Mouse (Mus musculus) hindbrain, embryonic 16.5 days (tissue): ENCODE measurements around the gene Gse1. TPM values are rescaled to one million over a fixed set of nuclear protein-coding genes. Genes with fewer than 3 reads are reported as not detected.

Experiments
- ATAC-seq: fragments of 200-750 bp; cut with Nextera tagmentation; 2 replicates; pipeline ENCODE4 v1.8.0; 2017; ENCODE audit warnings: moderate TSS enrichment, moderate library complexity
- H3K27ac ChIP-seq: fragments of 300-500 bp; sonication (generic); 2 replicates; pipeline ENCODE4 v1.5.1; 2014; ENCODE audit warnings: low read depth, mild to moderate bottlenecking, control low read depth, low read length, moderate library complexity
- H3K27me3 ChIP-seq: fragments of 300-500 bp; sonication (generic); replicated peaks from 2 replicates; pipeline ENCODE4 v1.6.1; 2014; ENCODE audit warnings: low read length; ENCODE audit not compliant: control insufficient read depth, insufficient read depth
- H3K36me3 ChIP-seq: fragments of 300-500 bp; sonication (generic); 2 replicates; pipeline ENCODE4 v1.6.1; 2014; ENCODE audit warnings: mild to moderate bottlenecking, low read length, moderate library complexity, mixed read lengths; ENCODE audit not compliant: control insufficient read depth, insufficient read depth
- H3K4me1 ChIP-seq: fragments of 300-500 bp; sonication (generic); 2 replicates; pipeline ENCODE4 v1.6.1; 2014; ENCODE audit warnings: low read depth, low read length; ENCODE audit not compliant: control insufficient read depth, insufficient read depth
- H3K4me2 ChIP-seq: fragments of 300-500 bp; sonication (generic); 2 replicates; pipeline ENCODE4 v1.6.1; 2014; ENCODE audit warnings: mild to moderate bottlenecking, low read length, control low read depth, moderate library complexity
- H3K4me3 ChIP-seq: fragments of 300-500 bp; sonication (generic); 2 replicates; pipeline ENCODE4 v1.5.1; 2014; ENCODE audit warnings: mild to moderate bottlenecking, low read length, control low read depth, moderate library complexity
- H3K9ac ChIP-seq: fragments of 300-500 bp; sonication (generic); 2 replicates; pipeline ENCODE4 v1.6.1; 2014; ENCODE audit warnings: low read depth, mild to moderate bottlenecking, control low read depth, low read length, moderate library complexity
- H3K9me3 ChIP-seq: fragments of 300-500 bp; sonication (generic); 2 replicates; pipeline ENCODE4 v1.6.1; 2014; ENCODE audit warnings: mild to moderate bottlenecking, low read length, moderate library complexity; ENCODE audit not compliant: control insufficient read depth
- WGBS: fragments of 180-500 bp; shearing (Covaris S2); extraction: QIAGEN DNeasy Blood & Tissue Kit; methylation state at CpG from one replicate; pipeline ENCODE4 v1.1.7; 2014; 5-methylcytosine and 5-hydroxymethylcytosine counted together
- polyA plus RNA-seq: library from polyadenylated mRNA; unstranded; fragments of >200 nt; fragmentation: Nextera tagmentation; extraction: Ambion mirVana; gene quantifications from 2 replicates; pipeline ENCODE4 v1.2.1, GENCODE M21; 2015

The Gse1 gene
- polyA plus RNA-seq, 1 experiment from 2014 or later: 10.7 TPM

- Histone ChIP-seq H3K4me3 (no peak overlapping the region), H3K27ac (no peak overlapping the region), H3K36me3 (no peaks in the 10 kb centered on the region), H3K4me1 (peaks cover 36% of the 10 kb centered on the region), H3K9ac (no peak overlapping the region), H3K9me3 (no peaks in the 10 kb centered on the region), H3K4me2 (no peak overlapping the region), H3K27me3 (no peaks in the 10 kb centered on the region)
- WGBS: 100% methylated on average over 1 of the region's 1 CpGs
- ATAC-seq: no peak
Observed at GRCm38 (mm10) chr8:120429116-120429515, 200.9 kb downstream of the Gse1 start.

DNA sequence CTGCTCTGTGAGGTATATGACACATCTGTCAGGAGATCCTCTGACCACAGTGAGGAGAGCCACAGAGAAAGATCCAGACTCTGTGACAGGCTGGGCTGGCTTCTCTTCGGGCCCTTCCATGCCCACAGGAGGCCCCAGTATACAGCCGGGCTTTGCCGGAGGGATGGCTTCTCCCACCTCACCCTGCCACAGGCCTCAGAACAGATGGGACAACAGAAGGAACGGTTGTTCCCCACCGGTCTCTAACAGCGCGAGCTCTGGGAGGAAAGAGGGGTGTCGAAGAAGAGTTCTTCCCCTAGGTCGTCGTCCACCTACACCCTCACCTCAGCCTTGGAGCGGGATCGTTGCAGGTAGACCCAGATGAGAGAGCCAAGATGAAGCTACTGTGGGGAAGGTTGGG lies 202.8 kb downstream of the Gse1 start:
- Histone ChIP-seq H3K36me3 (no peaks in the 10 kb centered on the region), H3K9me3 (no peaks in the 10 kb centered on the region), H3K4me3 (no peak overlapping the region), H3K4me2 (no peak overlapping the region), H3K4me1 (peaks cover 17% of the 10 kb centered on the region), H3K27me3 (0 out of 2 replicates have a peak, but pooled peaks cover 1% of the 10 kb centered on the region), H3K9ac (no peak overlapping the region), H3K27ac (no peak overlapping the region)
- WGBS: 72% methylated on average over 12 of the region's 12 CpGs
- ATAC-seq: no peak

DNA sequence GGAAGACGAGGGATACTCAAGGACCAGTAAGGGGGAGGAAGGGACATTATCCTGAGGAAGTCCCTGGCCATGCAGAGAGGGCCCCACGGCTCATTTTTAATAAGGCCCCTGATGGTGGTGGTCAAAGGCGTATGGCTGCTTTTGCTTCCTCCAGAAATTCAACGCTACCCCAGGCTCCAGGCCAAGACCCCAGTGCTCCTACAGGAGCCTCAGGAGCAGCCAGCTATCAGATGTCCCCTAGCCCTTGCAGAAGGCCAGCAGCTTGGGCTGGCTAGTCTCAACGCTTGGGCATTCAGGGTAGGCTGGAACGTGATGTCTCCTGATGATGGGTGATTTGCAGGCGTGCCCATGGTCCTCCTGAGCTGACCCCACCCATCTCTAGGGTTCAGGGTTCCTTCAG lies 204.2 kb downstream of the Gse1 start:
- H3K4me2 ChIP-seq: no peak overlapping the region
- peaks cover 13% of the 10 kb centered on the region for H3K4me1 ChIP-seq
- no peak overlapping the region for H3K27ac ChIP-seq
- H3K9me3 ChIP-seq: no peaks in the 10 kb centered on the region
- H3K36me3 ChIP-seq: no peaks in the 10 kb centered on the region
- no peak overlapping the region for H3K4me3 ChIP-seq
- H3K27me3 ChIP-seq: 0 out of 2 replicates have a peak, but pooled peaks cover 2% of the 10 kb centered on the region
- WGBS: 78% methylated on average over 7 of the region's 7 CpGs
- no peak overlapping the region for H3K9ac ChIP-seq
- ATAC-seq: no peak

DNA sequence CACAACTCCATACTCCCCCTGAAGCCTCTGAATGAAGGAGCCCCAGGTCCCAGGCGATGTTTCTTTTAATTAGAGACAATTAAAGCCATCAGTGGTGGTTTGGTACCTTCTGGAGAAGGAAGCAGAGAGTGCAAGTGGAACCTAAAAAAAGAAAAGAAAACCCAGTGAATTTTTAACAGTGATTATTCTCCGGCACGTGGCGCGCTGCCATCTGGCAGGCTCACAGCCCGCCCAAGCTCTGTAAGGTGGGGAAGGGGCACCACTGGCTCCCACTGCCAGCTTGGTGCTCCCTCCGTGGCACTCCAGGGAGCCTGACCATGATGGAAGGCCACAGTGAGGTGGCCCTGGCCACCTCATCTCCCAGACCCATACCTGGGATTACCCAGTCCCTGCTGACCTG lies 204.9 kb downstream of the Gse1 start:
- Histone ChIP-seq H3K36me3 (no peaks in the 10 kb centered on the region), H3K27ac (no peak overlapping the region), H3K9ac (no peak overlapping the region), H3K27me3 (0 out of 2 replicates have a peak, but pooled peaks cover 2% of the 10 kb centered on the region), H3K4me1 (peaks cover 19% of the 10 kb centered on the region), H3K4me2 (no peak overlapping the region), H3K4me3 (no peak overlapping the region), H3K9me3 (no peaks in the 10 kb centered on the region)
- WGBS: 64% methylated on average over 7 of the region's 7 CpGs
- ATAC-seq: no peak

GRCm38 (mm10) chr8:120433734-120434133 lies 205.5 kb downstream of the Gse1 start:
- no peak overlapping the region for H3K4me2 ChIP-seq
- 0 out of 2 replicates have a peak, but pooled peaks cover 2% of the 10 kb centered on the region for H3K27me3 ChIP-seq
- peaks cover 25% of the 10 kb centered on the region for H3K4me1 ChIP-seq
- no peaks in the 10 kb centered on the region for H3K36me3 ChIP-seq
- no peak overlapping the region for H3K4me3 ChIP-seq
- H3K27ac ChIP-seq: no peak overlapping the region
- H3K9me3 ChIP-seq: no peaks in the 10 kb centered on the region
- H3K9ac ChIP-seq: no peak overlapping the region
- WGBS: 100% methylated on average over 1 of the region's 1 CpGs
- ATAC-seq: no peak

GRCm38 (mm10) chr8:120435781-120436180 lies 207.5 kb downstream of the Gse1 start:
- no peak overlapping the region for H3K4me2 ChIP-seq
- ATAC-seq: no peak
- H3K9ac ChIP-seq: no peak overlapping the region
- no peak overlapping the region for H3K27ac ChIP-seq
- no peaks in the 10 kb centered on the region for H3K9me3 ChIP-seq
- H3K27me3 ChIP-seq: 0 out of 2 replicates have a peak, but pooled peaks cover 2% of the 10 kb centered on the region
- H3K4me1 ChIP-seq: peaks cover 45% of the 10 kb centered on the region
- WGBS: 93% methylated on average over 15 of the region's 15 CpGs
- no peaks in the 10 kb centered on the region for H3K36me3 ChIP-seq
- no peak overlapping the region for H3K4me3 ChIP-seq

- Histone ChIP-seq H3K27me3 (0 out of 2 replicates have a peak, but pooled peaks cover 2% of the 10 kb centered on the region), H3K36me3 (no peaks in the 10 kb centered on the region), H3K4me2 (no peak overlapping the region), H3K27ac (no peak overlapping the region), H3K4me1 (peaks cover 52% of the 10 kb centered on the region), H3K4me3 (no peak overlapping the region), H3K9me3 (no peaks in the 10 kb centered on the region), H3K9ac (no peak overlapping the region)
- 50% methylated on average over 5 of the region's 5 CpGs for WGBS
- no peak for ATAC-seq
Observed at GRCm38 (mm10) chr8:120436491-120437030, 208.3 kb downstream of the Gse1 start.

GRCm38 (mm10) chr8:120437207-120437606 lies 209.0 kb downstream of the Gse1 start:
- no peaks in the 10 kb centered on the region for H3K9me3 ChIP-seq
- ATAC-seq: no peak
- no peaks in the 10 kb centered on the region for H3K36me3 ChIP-seq
- peaks cover 55% of the 10 kb centered on the region for H3K4me1 ChIP-seq
- H3K9ac ChIP-seq: no peak overlapping the region
- 79% methylated on average over 1 of the region's 1 CpGs for WGBS
- no peak overlapping the region for H3K4me2 ChIP-seq
- no peak overlapping the region for H3K4me3 ChIP-seq
- 0 out of 2 replicates have a peak, but pooled peaks cover 2% of the 10 kb centered on the region for H3K27me3 ChIP-seq
- H3K27ac ChIP-seq: no peak overlapping the region

GRCm38 (mm10) chr8:120437666-120438395 lies 209.6 kb downstream of the Gse1 start:
- peaks cover 59% of the 10 kb centered on the region for H3K4me1 ChIP-seq
- no peak overlapping the region for H3K4me2 ChIP-seq
- peak overlapping the region; percentile 47; the same call in 1 of the 2 replicates for H3K27ac ChIP-seq

More at GRCm38 (mm10) chr8:120437666-120438395, 209.6 kb downstream of the Gse1 start:
- Histone ChIP-seq H3K9ac (peak overlapping the region; percentile 36; the same call in 1 of the 2 replicates), H3K4me3 (no peak overlapping the region), H3K27me3 (0 out of 2 replicates have a peak, but pooled peaks cover 2% of the 10 kb centered on the region), H3K36me3 (no peaks in the 10 kb centered on the region), H3K9me3 (no peaks in the 10 kb centered on the region)
- 48% methylated on average over 20 of the region's 21 CpGs for WGBS
- ATAC-seq: peak; percentile 51; the same call in 1 of the 2 replicates
